Mouse (Mus musculus): ENCODE measurements around the gene Rassf3.

Rassf3 gene

GRCm38 (mm10) chr10:121368783-121369465, 107.2 kb downstream of the Rassf3 start:
- no peak for DNase-seq (ENCODE audit: low read depth, low spot score)

GRCm38 (mm10) chr10:121367780-121368179, 108.4 kb downstream of the Rassf3 start:
- DNase-seq (ENCODE audit: low read depth, low spot score), result no peak

GRCm38 (mm10) chr10:121367271-121367670, 108.9 kb downstream of the Rassf3 start:
- no peak for DNase-seq (ENCODE audit: low read depth, low spot score)

GRCm38 (mm10) chr10:121365781-121366272, 110.3 kb downstream of the Rassf3 start:
- DNase-seq (ENCODE audit: low read depth, low spot score), result no peak

GRCm38 (mm10) chr10:121364801-121365564, 111.2 kb downstream of the Rassf3 start, which contains the start of gene Gns:
Gene Gns (plus strand): TSS chr10:121365090.
- peak; percentile 90 for DNase-seq (ENCODE audit: low read depth, low spot score)

- no peak for DNase-seq (ENCODE audit: low read depth, low spot score)
Measured at GRCm38 (mm10) chr10:121364306-121364705, 111.8 kb downstream of the Rassf3 start.

GRCm38 (mm10) chr10:121363201-121363600, 112.9 kb downstream of the Rassf3 start:
- no peak for DNase-seq (ENCODE audit: low read depth, low spot score)

- DNase-seq (ENCODE audit: low read depth, low spot score), result no peak
Measured at GRCm38 (mm10) chr10:121360358-121360757, 115.8 kb downstream of the Rassf3 start.

Data from mesoderm, embryonic 11.5 days (tissue).